Mouse (Mus musculus): ENCODE measurements around the gene Mvd. TPM values are rescaled to one million over a fixed set of nuclear protein-coding genes. Genes with fewer than 3 reads are reported as not detected.

Gene Mvd
- polyA plus RNA-seq, 1 experiment from 2014 or later: 31.2 TPM

DNA sequence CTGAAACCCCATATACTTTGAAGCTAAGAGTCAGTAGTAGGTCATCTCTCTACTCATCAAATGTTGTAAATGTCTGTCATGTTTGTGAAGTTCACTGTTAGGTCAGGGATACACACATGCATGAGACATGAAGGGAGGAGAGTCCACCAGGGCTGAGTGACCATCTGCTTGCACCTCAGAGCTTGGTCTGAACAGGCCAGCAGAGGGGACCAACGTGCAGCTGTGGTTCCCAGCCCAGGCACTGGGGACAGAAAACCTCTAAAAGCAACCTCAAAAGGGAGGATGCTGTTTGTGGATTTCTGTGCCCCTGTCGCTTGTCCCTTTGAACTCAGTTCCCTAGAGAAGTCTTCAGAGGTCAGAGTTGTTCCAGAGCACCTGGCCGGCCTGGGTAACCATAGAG, 2.0 kb upstream of the Mvd start:
- no peak for ATAC-seq (replicated peaks; ENCODE audit: low FRiP score, low read depth)
- no peak for DNase-seq (ENCODE audit: low spot score)
- Histone ChIP-seq H3K36me3 (ENCODE audit: insufficient read depth, low read length) (no peaks in the 10 kb centered on the region), H3K9ac (ENCODE audit: low read depth, low read length) (no peak overlapping the region), H3K27me3 (ENCODE audit: insufficient read depth, low read length) (no peaks in the 10 kb centered on the region), H3K9me3 (replicated peaks; ENCODE audit: low read length) (no peaks in the 10 kb centered on the region), H3K27ac (no peak overlapping the region), H3K4me2 (ENCODE audit: low read length) (peak overlapping the region; percentile 96; the same call in 1 of the 2 replicates), H3K4me3 (replicated peaks; ENCODE audit: low read depth, low read length) (no peak overlapping the region), H3K4me1 (replicated peaks; ENCODE audit: insufficient read depth, low read length) (0 out of 2 replicates have a peak, but pooled peaks cover 7% of the 10 kb centered on the region)
- TF ChIP-seq CTCF (IDR thresholded peaks at IDR 0.05; ENCODE audit: low read depth): peak; percentile 52
- 48% methylated on average over 3 of the region's 3 CpGs for WGBS

GRCm38 (mm10) chr8:122444058-122444748, 981 bp upstream of the Mvd start:
- peak; percentile 76 for DNase-seq (ENCODE audit: low spot score)
- Histone ChIP-seq H3K27ac (peak overlapping the region; percentile 92), H3K4me2 (ENCODE audit: low read length) (peak overlapping the region; percentile 96), H3K27me3 (ENCODE audit: insufficient read depth, low read length) (no peaks in the 10 kb centered on the region), H3K9me3 (replicated peaks; ENCODE audit: low read length) (no peaks in the 10 kb centered on the region), H3K4me1 (replicated peaks; ENCODE audit: insufficient read depth, low read length) (0 out of 2 replicates have a peak, but pooled peaks cover 7% of the 10 kb centered on the region), H3K4me3 (replicated peaks; ENCODE audit: low read depth, low read length) (peak overlapping the region; percentile 53), H3K36me3 (ENCODE audit: insufficient read depth, low read length) (no peaks in the 10 kb centered on the region), H3K9ac (ENCODE audit: low read depth, low read length) (peak overlapping the region; percentile 60)
- no peak for TF ChIP-seq CTCF (IDR thresholded peaks at IDR 0.05; ENCODE audit: low read depth)
- WGBS: 6% methylated on average over 19 of the region's 19 CpGs
- ATAC-seq (replicated peaks; ENCODE audit: low FRiP score, low read depth): no peak; the same call in 1 of the 2 replicates

- peak; percentile 7; the same call in 1 of the 2 replicates for ATAC-seq (replicated peaks; ENCODE audit: low FRiP score, low read depth)
- TF ChIP-seq CTCF (IDR thresholded peaks at IDR 0.05; ENCODE audit: low read depth): no peak
- DNase-seq (ENCODE audit: low spot score): no peak
- Histone ChIP-seq H3K4me2 (ENCODE audit: low read length) (peak overlapping the region; percentile 96), H3K27ac (peak overlapping the region; percentile 78), H3K9me3 (replicated peaks; ENCODE audit: low read length) (no peaks in the 10 kb centered on the region), H3K36me3 (ENCODE audit: insufficient read depth, low read length) (no peaks in the 10 kb centered on the region), H3K27me3 (ENCODE audit: insufficient read depth, low read length) (no peaks in the 10 kb centered on the region), H3K4me3 (replicated peaks; ENCODE audit: low read depth, low read length) (peak overlapping the region; percentile 63), H3K9ac (ENCODE audit: low read depth, low read length) (peak overlapping the region; percentile 73), H3K4me1 (replicated peaks; ENCODE audit: insufficient read depth, low read length) (0 out of 2 replicates have a peak, but pooled peaks cover 11% of the 10 kb centered on the region)
- WGBS: under 1% methylated on average over 12 of the region's 12 CpGs
Observed at GRCm38 (mm10) chr8:122442781-122443180, 441 bp downstream of the Mvd start.

- H3K9me3 ChIP-seq (replicated peaks; ENCODE audit: low read length): no peaks in the 10 kb centered on the region
- 17% methylated on average over 7 of the region's 7 CpGs for WGBS
- no peak for TF ChIP-seq CTCF (IDR thresholded peaks at IDR 0.05; ENCODE audit: low read depth)
- DNase-seq (ENCODE audit: low spot score) (no peak), ATAC-seq (replicated peaks; ENCODE audit: low FRiP score, low read depth) (no peak)
- H3K27me3 ChIP-seq (ENCODE audit: insufficient read depth, low read length): no peaks in the 10 kb centered on the region
- H3K4me1 ChIP-seq (replicated peaks; ENCODE audit: insufficient read depth, low read length): 0 out of 2 replicates have a peak, but pooled peaks cover 11% of the 10 kb centered on the region
- peak overlapping the region; percentile 63 for H3K4me3 ChIP-seq (replicated peaks; ENCODE audit: low read depth, low read length)
- peak overlapping the region; percentile 96 for H3K4me2 ChIP-seq (ENCODE audit: low read length)
- peak overlapping the region; percentile 73 for H3K9ac ChIP-seq (ENCODE audit: low read depth, low read length)
- peak overlapping the region; percentile 78 for H3K27ac ChIP-seq
- H3K36me3 ChIP-seq (ENCODE audit: insufficient read depth, low read length): no peaks in the 10 kb centered on the region
Observed at GRCm38 (mm10) chr8:122442356-122442755, 866 bp downstream of the Mvd start.

- no peak for ATAC-seq (replicated peaks; ENCODE audit: low FRiP score, low read depth)
- TF ChIP-seq CTCF (IDR thresholded peaks at IDR 0.05; ENCODE audit: low read depth): no peak
- no peak overlapping the region for H3K4me2 ChIP-seq (ENCODE audit: low read length)
- H3K36me3 ChIP-seq (ENCODE audit: insufficient read depth, low read length): 0 out of 2 replicates have a peak, but pooled peaks cover 6% of the 10 kb centered on the region
- DNase-seq (ENCODE audit: low spot score): no peak
- H3K4me3 ChIP-seq (replicated peaks; ENCODE audit: low read depth, low read length): no peak overlapping the region
- H3K4me1 ChIP-seq (replicated peaks; ENCODE audit: insufficient read depth, low read length): 0 out of 2 replicates have a peak, but pooled peaks cover 11% of the 10 kb centered on the region
- no peak overlapping the region for H3K9ac ChIP-seq (ENCODE audit: low read depth, low read length)
- no peaks in the 10 kb centered on the region for H3K9me3 ChIP-seq (replicated peaks; ENCODE audit: low read length)
- H3K27me3 ChIP-seq (ENCODE audit: insufficient read depth, low read length): no peaks in the 10 kb centered on the region
- WGBS: 90% methylated on average over 1 of the region's 1 CpGs
- H3K27ac ChIP-seq: no peak overlapping the region
Observed at GRCm38 (mm10) chr8:122441326-122441725, 1.9 kb downstream of the Mvd start.

- no peak for TF ChIP-seq CTCF (IDR thresholded peaks at IDR 0.05; ENCODE audit: low read depth)
- Histone ChIP-seq H3K4me3 (replicated peaks; ENCODE audit: low read depth, low read length) (no peak overlapping the region), H3K4me2 (ENCODE audit: low read length) (no peak overlapping the region), H3K27me3 (ENCODE audit: insufficient read depth, low read length) (no peaks in the 10 kb centered on the region), H3K36me3 (ENCODE audit: insufficient read depth, low read length) (0 out of 2 replicates have a peak, but pooled peaks cover 9% of the 10 kb centered on the region), H3K27ac (no peak overlapping the region), H3K9me3 (replicated peaks; ENCODE audit: low read length) (no peaks in the 10 kb centered on the region), H3K9ac (ENCODE audit: low read depth, low read length) (no peak overlapping the region), H3K4me1 (replicated peaks; ENCODE audit: insufficient read depth, low read length) (0 out of 2 replicates have a peak, but pooled peaks cover 11% of the 10 kb centered on the region)
- ATAC-seq (replicated peaks; ENCODE audit: low FRiP score, low read depth) (no peak), DNase-seq (ENCODE audit: low spot score) (no peak)
- WGBS: 93% methylated on average over 16 of the region's 16 CpGs
Observed at GRCm38 (mm10) chr8:122439336-122439735, 3.9 kb downstream of the Mvd start.
